Mouse (Mus musculus) WW6 (cell line): Measurements from ENCODE around the gene Tjp1.

ENCODE experiments used
- DNase-seq: peaks from one replicate; pipeline ENCODE4 v3.0.0-alpha.2; 2013; ENCODE audit warnings: low read depth, low spot score

The Tjp1 gene

GRCm38 (mm10) chr7:65388243-65389013, 139.2 kb downstream of the Tjp1 start:
- DNase-seq = no peak

- no peak for DNase-seq
Measured at GRCm38 (mm10) chr7:65387560-65388175, 139.9 kb downstream of the Tjp1 start.

- DNase-seq = no peak
Measured at GRCm38 (mm10) chr7:65384775-65385174, 142.8 kb downstream of the Tjp1 start.

- DNase-seq = no peak
Measured at GRCm38 (mm10) chr7:65382515-65383283, 144.9 kb downstream of the Tjp1 start.

- DNase-seq = no peak
Measured at GRCm38 (mm10) chr7:65381896-65382295, 145.7 kb downstream of the Tjp1 start.

- no peak for DNase-seq
Measured at GRCm38 (mm10) chr7:65380716-65381115, 146.9 kb downstream of the Tjp1 start.

GRCm38 (mm10) chr7:65378818-65379565, 148.6 kb downstream of the Tjp1 start:
- DNase-seq = no peak

- no peak for DNase-seq
Measured at GRCm38 (mm10) chr7:65377521-65377920, 150.1 kb downstream of the Tjp1 start.

- DNase-seq = no peak
Measured at GRCm38 (mm10) chr7:65375621-65376020, 152.0 kb downstream of the Tjp1 start.

- DNase-seq = no peak
Measured at GRCm38 (mm10) chr7:65375176-65375575, 152.4 kb downstream of the Tjp1 start.

GRCm38 (mm10) chr7:65373336-65373735, 154.2 kb downstream of the Tjp1 start:
- DNase-seq = no peak

- DNase-seq = no peak
Measured at GRCm38 (mm10) chr7:65371765-65372164, 155.8 kb downstream of the Tjp1 start.

- DNase-seq = peak; percentile 36
Measured at GRCm38 (mm10) chr7:65370787-65371616, 156.6 kb downstream of the Tjp1 start.

GRCm38 (mm10) chr7:65370381-65370786, 157.2 kb downstream of the Tjp1 start:
- DNase-seq = no peak

GRCm38 (mm10) chr7:65369101-65369500, 158.5 kb downstream of the Tjp1 start:
- DNase-seq = no peak

GRCm38 (mm10) chr7:65367386-65368245, 160.0 kb downstream of the Tjp1 start:
- DNase-seq = no peak

- no peak for DNase-seq
Measured at GRCm38 (mm10) chr7:65366153-65366552, 161.4 kb downstream of the Tjp1 start.

GRCm38 (mm10) chr7:65365560-65365959, 162.0 kb downstream of the Tjp1 start:
- DNase-seq = no peak

GRCm38 (mm10) chr7:65360278-65360677, 167.3 kb downstream of the Tjp1 start:
- DNase-seq = no peak

- no peak for DNase-seq
Measured at GRCm38 (mm10) chr7:65359774-65360173, 167.8 kb downstream of the Tjp1 start.
